ENCODE assay signal across 30 mouse cellular contexts in the genomic region with DNA sequence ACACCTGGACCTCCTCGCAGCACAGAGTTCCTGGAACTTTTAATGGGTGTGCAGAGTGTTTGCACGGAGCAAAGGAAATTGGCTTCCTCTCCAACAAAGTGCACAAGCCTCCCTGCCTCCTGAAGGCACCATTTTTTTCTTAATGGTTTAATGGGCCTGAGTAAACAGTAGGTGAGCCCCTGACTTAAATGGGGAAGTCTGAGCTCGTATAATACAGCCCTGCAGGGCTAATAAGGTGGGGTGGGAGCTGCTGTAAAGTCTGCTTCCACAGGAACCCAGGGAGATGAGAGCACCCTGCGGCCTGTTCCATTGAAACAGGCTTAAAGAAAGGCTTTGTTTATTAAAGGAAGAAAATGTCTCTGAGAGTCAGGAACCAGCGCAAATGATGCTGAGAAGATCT. TPM values are rescaled to one million over a fixed set of nuclear protein-coding genes. Genes with fewer than 3 reads are reported as not detected.
DNase-seq lines count a peak whose midpoint lies in the region; ATAC-seq and TF ChIP-seq lines count a peak whose summit lies in the region.
"Had no signal": no experiment of that assay in that cellular context is flagged by ENCODE, and none has a peak within 500 bp of the region (broad histone marks: within the 10 kb centered on the region; RNA-seq: fewer than 3 reads in every experiment).

No protein-coding gene starts in this region.

- H3K27ac ChIP-seq in forebrain, embryonic 10.5 days, result peak overlapping the region; percentile 58
- no peak overlapping the region for H3K27ac ChIP-seq in forebrain, embryonic 15.5 days (replicated peaks)
- H3K27ac ChIP-seq in hindbrain, embryonic 14.5 days, result 0 out of 2 replicates have a peak overlapping the region, but pooled peaks have one; percentile 5
- H3K27ac ChIP-seq in hindbrain, embryonic 16.5 days (ENCODE audit: low read depth, low read length), result no peak overlapping the region; the same call in 1 of the 2 replicates
- peak overlapping the region; percentile 83 for H3K27ac ChIP-seq in limb, embryonic 12.5 days
- H3K27ac ChIP-seq in midbrain, embryonic 10.5 days (replicated peaks), result no peak overlapping the region
- H3K27ac ChIP-seq: embryonic facial prominence, embryonic 12.5 days; kidney, postnatal 0 days; limb, embryonic 15.5 days; liver, embryonic 13.5 days; midbrain, embryonic 15.5 days; neural tube, embryonic 15.5 days had no signal

- H3K9me3 ChIP-seq in forebrain, embryonic 10.5 days, result no peaks in the 10 kb centered on the region
- no peaks in the 10 kb centered on the region for H3K9me3 ChIP-seq in forebrain, embryonic 15.5 days
- H3K9me3 ChIP-seq in hindbrain, embryonic 14.5 days (ENCODE audit: control insufficient read depth, low read length), result no peaks in the 10 kb centered on the region
- H3K9me3 ChIP-seq in hindbrain, embryonic 16.5 days (ENCODE audit: control insufficient read depth, low read length), result no peaks in the 10 kb centered on the region
- no peaks in the 10 kb centered on the region for H3K9me3 ChIP-seq in limb, embryonic 12.5 days
- no peaks in the 10 kb centered on the region for H3K9me3 ChIP-seq in midbrain, embryonic 10.5 days (replicated peaks)
- H3K9me3 ChIP-seq: embryonic facial prominence, embryonic 12.5 days; limb, embryonic 15.5 days; liver, embryonic 13.5 days; midbrain, embryonic 15.5 days; neural tube, embryonic 15.5 days had no signal

- TF ChIP-seq CTCF in brain, embryonic 14.5 days (IDR thresholded peaks at IDR 0.05; ENCODE audit: borderline replicate concordance, extremely low read depth, insufficient read depth, insufficient read length), result no peak

- no peak overlapping the region for H3K4me2 ChIP-seq in forebrain, embryonic 15.5 days (replicated peaks)
- no peak overlapping the region for H3K4me2 ChIP-seq in hindbrain, embryonic 14.5 days (replicated peaks)
- no peak overlapping the region for H3K4me2 ChIP-seq in hindbrain, embryonic 16.5 days (ENCODE audit: low read length)
- peak overlapping the region; percentile 9; the same call in 1 of the 2 replicates for H3K4me2 ChIP-seq in limb, embryonic 12.5 days
- H3K4me2 ChIP-seq: embryonic facial prominence, embryonic 12.5 days; limb, embryonic 15.5 days; liver, embryonic 13.5 days; midbrain, embryonic 15.5 days; neural tube, embryonic 15.5 days had no signal

- ATAC-seq in forebrain, embryonic 15.5 days (replicated peaks), result no peak
- no peak for ATAC-seq in hindbrain, embryonic 14.5 days (ENCODE audit: low FRiP score)
- no peak for ATAC-seq in hindbrain, embryonic 16.5 days
- peak; percentile 63; the same call in 1 of the 2 replicates for ATAC-seq in limb, embryonic 12.5 days (ENCODE audit: insufficient number of reproducible peaks, insufficient read depth, low FRiP score, low TSS enrichment, low read depth)
- ATAC-seq: midbrain, embryonic 15.5 days had no signal

- peaks cover 64% of the 10 kb centered on the region for H3K27me3 ChIP-seq in forebrain, embryonic 10.5 days (ENCODE audit: poor library complexity, severe bottlenecking)
- no peaks in the 10 kb centered on the region for H3K27me3 ChIP-seq in forebrain, embryonic 15.5 days
- H3K27me3 ChIP-seq in hindbrain, embryonic 14.5 days (ENCODE audit: control insufficient read depth, insufficient read depth, low read length), result no peaks in the 10 kb centered on the region
- H3K27me3 ChIP-seq in hindbrain, embryonic 16.5 days (replicated peaks; ENCODE audit: control insufficient read depth, insufficient read depth, low read length), result no peaks in the 10 kb centered on the region
- 0 out of 2 replicates have a peak, but pooled peaks cover 7% of the 10 kb centered on the region for H3K27me3 ChIP-seq in limb, embryonic 12.5 days
- H3K27me3 ChIP-seq in midbrain, embryonic 10.5 days (ENCODE audit: low read depth, poor library complexity, severe bottlenecking), result peaks cover 40% of the 10 kb centered on the region
- H3K27me3 ChIP-seq: liver, embryonic 13.5 days had no signal

- H3K4me3 ChIP-seq in forebrain, embryonic 10.5 days, result no peak overlapping the region
- H3K4me3 ChIP-seq in forebrain, embryonic 15.5 days, result no peak overlapping the region
- no peak overlapping the region for H3K4me3 ChIP-seq in hindbrain, embryonic 14.5 days (replicated peaks; ENCODE audit: low read length)
- no peak overlapping the region for H3K4me3 ChIP-seq in hindbrain, embryonic 16.5 days (ENCODE audit: low read length)
- H3K4me3 ChIP-seq in limb, embryonic 12.5 days (replicated peaks), result no peak overlapping the region
- H3K4me3 ChIP-seq in midbrain, embryonic 10.5 days, result no peak overlapping the region
- H3K4me3 ChIP-seq: embryonic facial prominence, embryonic 12.5 days; limb, embryonic 15.5 days; liver, embryonic 13.5 days; midbrain, embryonic 15.5 days; neural tube, embryonic 15.5 days had no signal

- no peaks in the 10 kb centered on the region for H3K36me3 ChIP-seq in forebrain, embryonic 10.5 days (replicated peaks)
- H3K36me3 ChIP-seq in forebrain, embryonic 15.5 days, result no peaks in the 10 kb centered on the region
- H3K36me3 ChIP-seq in hindbrain, embryonic 14.5 days (replicated peaks; ENCODE audit: control insufficient read depth, insufficient read depth), result no peaks in the 10 kb centered on the region
- no peaks in the 10 kb centered on the region for H3K36me3 ChIP-seq in hindbrain, embryonic 16.5 days (ENCODE audit: control insufficient read depth, insufficient read depth, low read length)
- no peaks in the 10 kb centered on the region for H3K36me3 ChIP-seq in limb, embryonic 12.5 days
- H3K36me3 ChIP-seq in midbrain, embryonic 10.5 days, result no peaks in the 10 kb centered on the region
- H3K36me3 ChIP-seq: embryonic facial prominence, embryonic 12.5 days; G1E; limb, embryonic 15.5 days; liver, embryonic 13.5 days; midbrain, embryonic 15.5 days; neural tube, embryonic 15.5 days had no signal

- no peak overlapping the region for H3K9ac ChIP-seq in forebrain, embryonic 15.5 days (replicated peaks)
- H3K9ac ChIP-seq in hindbrain, embryonic 14.5 days, result no peak overlapping the region
- no peak overlapping the region for H3K9ac ChIP-seq in hindbrain, embryonic 16.5 days (ENCODE audit: low read depth, low read length)
- no peak overlapping the region for H3K9ac ChIP-seq in limb, embryonic 12.5 days (replicated peaks)
- H3K9ac ChIP-seq: embryonic facial prominence, embryonic 12.5 days; limb, embryonic 15.5 days; liver, embryonic 13.5 days; midbrain, embryonic 15.5 days; neural tube, embryonic 15.5 days had no signal

- peaks cover 74% of the 10 kb centered on the region for H3K4me1 ChIP-seq in forebrain, embryonic 10.5 days
- H3K4me1 ChIP-seq in forebrain, embryonic 15.5 days, result peaks cover 49% of the 10 kb centered on the region
- H3K4me1 ChIP-seq in hindbrain, embryonic 14.5 days (replicated peaks; ENCODE audit: control insufficient read depth, insufficient read depth, low read length), result peaks cover 11% of the 10 kb centered on the region
- peaks cover 6% of the 10 kb centered on the region; the same call in 1 of the 2 replicates for H3K4me1 ChIP-seq in hindbrain, embryonic 16.5 days (ENCODE audit: control insufficient read depth, insufficient read depth, low read depth, low read length)
- peaks cover 69% of the 10 kb centered on the region for H3K4me1 ChIP-seq in limb, embryonic 12.5 days (replicated peaks)
- peaks cover 51% of the 10 kb centered on the region for H3K4me1 ChIP-seq in midbrain, embryonic 10.5 days

- TF ChIP-seq POLR2A in brain, embryonic 14.5 days (IDR thresholded peaks at IDR 0.05; ENCODE audit: borderline replicate concordance, extremely low read depth, insufficient read depth, insufficient read length, poor library complexity, severe bottlenecking), result no peak

- 24% methylated on average over 5 of the region's 5 CpGs for WGBS in forebrain, embryonic 10.5 days
- 16% methylated on average over 5 of the region's 5 CpGs for WGBS in forebrain, embryonic 15.5 days
- 53% methylated on average over 5 of the region's 5 CpGs for WGBS in hindbrain, embryonic 14.5 days
- WGBS in hindbrain, embryonic 16.5 days, result 50% methylated on average over 5 of the region's 5 CpGs
- 13% methylated on average over 5 of the region's 5 CpGs for whole genome bisulfite sequencing in limb, embryonic 12.5 days
- WGBS in midbrain, embryonic 10.5 days, result 43% methylated on average over 5 of the region's 5 CpGs

- DNase-seq in forebrain, embryonic 10.5 days (ENCODE audit: extremely low spot score, low spot score), result no peak
- no peak for DNase-seq in hindbrain, embryonic 14.5 days (ENCODE audit: low spot score)
- peak; percentile 52 for DNase-seq in brain, embryonic 14.5 days (ENCODE audit: low read depth)
- DNase-seq in midbrain, embryonic 10.5 days (ENCODE audit: low spot score), result no peak
- DNase-seq in urinary bladder, postnatal 25 days (ENCODE audit: low spot score), result no peak
- DNase-seq: adrenal gland, adult 8-10 months; cerebellum, adult 11-12 months; cerebellum, adult 9-11 months; embryo, embryonic 11 days; gastrocnemius, postnatal 10 days; kidney, adult 8-10 months; layer of hippocampus, postnatal 36 days; liver, embryonic 13.5 days; lung, adult 18-20 months; lung, postnatal 10 days; retina, postnatal 1 day; right cerebral cortex, postnatal 14 days; thymus, postnatal 14 days had no signal

RNA-seq across cellular contexts. Expression of a gene that starts 19.5 kb away (rescaled TPM):
- 0.78 and 1.3 TPM in 2 replicates for polyA plus RNA-seq in forebrain, embryonic 10.5 days (2016; fragmentation: Nextera tagmentation; extraction: Ambion mirVana)
- polyA plus RNA-seq in forebrain, embryonic 15.5 days (2015; fragmentation: Nextera tagmentation; extraction: Ambion mirVana), result 0.18 and 0.22 TPM in 2 replicates
- polyA plus RNA-seq in hindbrain, embryonic 14.5 days (2014; fragmentation: Nextera tagmentation; extraction: Ambion mirVana), result 0.21 and 0.34 TPM in 2 replicates
- 0.35 and 0.46 TPM in 2 replicates for polyA plus RNA-seq in hindbrain, embryonic 16.5 days (2015; fragmentation: Nextera tagmentation; extraction: Ambion mirVana)
- 0.18 and 0.21 TPM in 2 replicates for polyA plus RNA-seq in brain, embryonic 14.5 days (2012; rRNA removed)
- 0.22 and 0.28 TPM in 2 replicates for polyA plus RNA-seq in limb, embryonic 12.5 days (2016; fragmentation: Nextera tagmentation; extraction: Ambion mirVana)
- polyA plus RNA-seq in midbrain, embryonic 10.5 days (2016; fragmentation: Nextera tagmentation; extraction: Ambion mirVana), result 0.21 and 0.36 TPM in 2 replicates
- polyA plus RNA-seq: G1E; gonadal fat pad, adult 2 months; heart, embryonic 14.5 days; liver, embryonic 13.5 days; stomach, embryonic 14.5 days had no signal

RNA-seq across cellular contexts. Expression of a gene that starts 50.0 kb away (rescaled TPM):
- 71.6 and 74.4 TPM in 2 replicates for polyA plus RNA-seq in forebrain, embryonic 10.5 days (2016; fragmentation: Nextera tagmentation; extraction: Ambion mirVana)
- polyA plus RNA-seq in forebrain, embryonic 15.5 days (2015; fragmentation: Nextera tagmentation; extraction: Ambion mirVana), result 78.0 and 82.5 TPM in 2 replicates
- 63.6 and 66.9 TPM in 2 replicates for polyA plus RNA-seq in hindbrain, embryonic 14.5 days (2014; fragmentation: Nextera tagmentation; extraction: Ambion mirVana)
- 59.2 and 64.6 TPM in 2 replicates for polyA plus RNA-seq in hindbrain, embryonic 16.5 days (2015; fragmentation: Nextera tagmentation; extraction: Ambion mirVana)
- 81.1 and 84.2 TPM in 2 replicates for polyA plus RNA-seq in brain, embryonic 14.5 days (2012; rRNA removed)
- polyA plus RNA-seq in limb, embryonic 12.5 days (2016; fragmentation: Nextera tagmentation; extraction: Ambion mirVana), result 63.7 and 66.2 TPM in 2 replicates
- 65.8 and 71.6 TPM in 2 replicates for polyA plus RNA-seq in midbrain, embryonic 10.5 days (2016; fragmentation: Nextera tagmentation; extraction: Ambion mirVana)

Comparison
In these comparisons a context has a peak if more than half of its experiments do, and no peak if none do; other contexts are left out.
1. H3K27ac ChIP-seq: peak in forebrain, embryonic 10.5 days (single experiment), hindbrain, embryonic 14.5 days (single experiment) and limb, embryonic 12.5 days (single experiment); none in forebrain, embryonic 15.5 days (single experiment), hindbrain, embryonic 16.5 days (single experiment) and midbrain, embryonic 10.5 days (single experiment).